Mouse (Mus musculus) ovary, postnatal 10 days (tissue): ENCODE measurements around the gene Sez6l2.
A peak's percentile ranks its signal among the peaks of the same experiment; 100 is the strongest.

Source experiments
- DNase-seq: peaks from one replicate; pipeline ENCODE4 v3.0.0; 2022; ENCODE audit warnings: low spot score

The Sez6l2 gene

DNA sequence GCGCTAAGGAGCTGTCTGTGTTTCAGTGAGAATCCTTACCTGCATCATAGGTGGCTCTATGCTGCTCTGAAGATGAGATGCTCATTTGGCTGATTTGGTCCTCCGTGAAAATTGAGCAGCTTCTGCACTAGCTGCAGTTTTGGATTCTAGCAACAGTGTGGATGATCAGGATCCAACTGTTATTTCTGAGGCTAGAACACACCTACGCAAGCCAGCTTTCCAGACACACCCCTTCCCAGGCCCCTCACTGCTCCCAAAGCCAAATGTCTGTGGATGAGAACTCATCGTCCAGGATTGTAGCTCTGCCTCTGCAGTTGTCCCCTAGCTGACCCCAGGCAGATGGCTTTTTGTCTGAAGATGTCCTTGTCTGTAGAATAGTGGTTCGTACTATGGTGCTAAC lies 10.7 kb downstream of the Sez6l2 start:
- DNase-seq = no peak

- DNase-seq = no peak
Measured at GRCm38 (mm10) chr7:126961965-126962364, 11.6 kb downstream of the Sez6l2 start.

- DNase-seq = no peak
Measured at GRCm38 (mm10) chr7:126963548-126964286, 13.4 kb downstream of the Sez6l2 start.

- DNase-seq = no peak
Measured at GRCm38 (mm10) chr7:126965568-126965967, 15.2 kb downstream of the Sez6l2 start.

- no peak for DNase-seq
Measured at GRCm38 (mm10) chr7:126967361-126967760, 17.0 kb downstream of the Sez6l2 start.

GRCm38 (mm10) chr7:126975493-126975892 lies 25.1 kb downstream of the Sez6l2 start:
- DNase-seq = no peak

- DNase-seq = no peak
Measured at GRCm38 (mm10) chr7:126975893-126975949, 25.4 kb downstream of the Sez6l2 start, which contains the start of gene Cdipt. Gene Cdipt (plus strand): TSS chr7:126975914.

GRCm38 (mm10) chr7:126975950-126976866 lies 25.8 kb downstream of the Sez6l2 start, which contains the start of gene Cdiptos:
Gene Cdiptos (minus strand): TSS chr7:126976098.
- peak; percentile 92 for DNase-seq

DNA sequence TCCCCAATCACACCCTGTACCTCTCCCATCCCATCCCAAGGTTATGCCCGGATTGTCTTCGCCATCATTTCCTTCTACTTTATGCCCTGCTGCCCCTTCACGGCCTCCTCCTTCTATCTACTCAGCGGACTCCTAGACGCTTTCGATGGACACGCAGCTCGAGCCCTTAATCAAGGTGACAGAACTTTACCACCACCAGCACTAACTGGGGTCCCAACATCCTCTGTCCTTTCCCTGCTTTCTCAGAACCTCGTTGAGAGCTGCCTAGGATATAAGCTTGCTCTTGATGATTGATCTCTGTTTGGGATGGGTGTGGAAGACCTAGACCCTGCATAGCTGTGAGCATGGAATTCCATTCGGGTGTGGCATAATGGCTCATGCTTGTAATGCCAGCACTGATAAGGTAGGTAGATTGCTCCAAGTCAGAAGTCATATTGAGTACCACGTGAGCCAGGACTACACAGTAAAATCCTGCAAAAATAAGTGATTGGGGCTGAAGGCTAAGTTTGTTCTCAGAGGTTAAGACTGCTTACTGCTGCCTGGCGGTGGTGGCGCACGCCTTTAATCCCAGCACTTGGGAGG lies 26.6 kb downstream of the Sez6l2 start:
- DNase-seq = no peak

DNA sequence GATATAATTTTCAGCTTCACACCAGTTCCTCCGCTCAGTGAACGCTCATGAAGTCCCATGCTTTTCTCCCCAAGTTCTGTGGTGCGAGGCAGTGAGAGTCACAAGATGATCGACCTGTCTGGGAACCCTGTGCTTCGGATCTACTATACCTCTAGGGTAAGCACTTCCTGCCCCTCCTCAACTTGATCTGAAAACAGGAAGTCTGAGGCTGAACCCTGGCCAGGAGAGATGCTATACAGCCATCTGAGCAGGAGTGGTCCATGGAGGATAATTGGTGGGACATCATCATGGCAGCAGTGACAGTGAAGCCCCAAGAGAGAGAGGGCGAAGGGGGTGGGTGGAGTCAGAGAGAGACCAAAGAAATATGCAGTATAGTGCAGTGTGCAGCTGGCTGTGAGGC lies 28.5 kb downstream of the Sez6l2 start:
- DNase-seq = no peak

GRCm38 (mm10) chr7:126981601-126982000 lies 31.2 kb downstream of the Sez6l2 start:
- DNase-seq = no peak

- no peak for DNase-seq
Measured at GRCm38 (mm10) chr7:126982054-126982453, 31.7 kb downstream of the Sez6l2 start.

- DNase-seq = no peak
Measured at GRCm38 (mm10) chr7:126983113-126983512, 32.8 kb downstream of the Sez6l2 start.

GRCm38 (mm10) chr7:126984667-126985444 lies 34.5 kb downstream of the Sez6l2 start:
- DNase-seq = no peak

DNA sequence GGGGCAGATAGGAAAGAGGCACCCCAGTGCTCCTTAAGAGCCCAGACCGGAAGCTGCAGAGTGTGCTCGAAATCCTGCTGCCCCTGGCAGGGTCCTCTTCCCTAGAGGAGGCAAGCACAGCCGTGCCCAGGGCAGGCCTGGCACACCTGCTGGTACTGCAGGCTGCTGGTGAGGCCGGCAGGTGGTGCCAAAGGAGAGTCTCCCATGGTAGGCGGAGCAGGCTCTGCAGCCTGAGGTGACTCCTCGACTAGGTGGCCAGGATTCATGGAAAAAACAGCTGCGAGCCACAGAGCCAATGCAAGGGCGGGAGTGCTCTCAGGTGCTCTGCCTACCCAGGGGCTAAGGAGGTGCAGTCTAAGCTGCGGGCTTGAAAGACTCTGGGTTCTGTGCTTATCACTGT lies 36.0 kb downstream of the Sez6l2 start:
- DNase-seq = no peak

DNA sequence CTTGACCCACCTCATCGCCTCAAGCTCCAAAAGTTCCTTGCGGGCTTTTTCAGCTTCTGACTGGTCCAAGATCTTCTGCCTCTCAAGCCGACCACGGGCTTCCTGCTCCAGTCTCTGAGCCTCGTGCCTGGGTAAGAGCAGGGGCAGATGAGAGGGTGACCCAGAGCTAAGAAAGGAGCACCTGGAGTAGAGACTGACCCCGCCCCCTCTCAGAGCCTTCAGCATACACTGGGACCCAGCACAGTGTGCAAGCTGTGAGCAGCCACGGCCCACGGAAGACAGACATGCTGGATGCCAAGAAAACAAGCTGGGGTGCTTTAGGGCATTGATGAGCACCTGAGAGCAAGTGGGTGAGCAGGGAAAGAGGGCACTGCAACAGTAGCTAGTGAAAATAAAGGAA lies 38.5 kb downstream of the Sez6l2 start:
- DNase-seq = no peak

GRCm38 (mm10) chr7:126996449-126996848 lies 46.1 kb downstream of the Sez6l2 start:
- DNase-seq = no peak

DNA sequence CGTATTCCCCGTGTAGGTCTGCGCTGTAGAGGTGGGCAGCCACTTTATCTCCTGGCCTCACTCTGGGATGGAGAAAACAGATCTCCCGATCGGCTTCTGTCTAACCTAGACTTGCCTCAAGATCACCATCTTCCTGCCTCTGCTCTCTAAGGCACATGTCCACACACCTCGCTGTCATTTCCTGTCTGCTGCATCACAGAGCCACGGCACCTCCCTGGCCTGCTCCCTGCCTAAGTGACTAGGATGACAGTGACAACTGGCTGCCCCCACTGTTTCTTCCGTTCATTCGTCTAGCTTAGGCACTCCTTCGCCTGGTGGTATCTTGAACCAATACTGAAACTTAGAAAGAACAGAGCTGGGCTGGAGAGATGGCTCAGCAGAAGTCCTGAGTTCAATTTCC lies 49.2 kb downstream of the Sez6l2 start:
- no peak for DNase-seq

DNA sequence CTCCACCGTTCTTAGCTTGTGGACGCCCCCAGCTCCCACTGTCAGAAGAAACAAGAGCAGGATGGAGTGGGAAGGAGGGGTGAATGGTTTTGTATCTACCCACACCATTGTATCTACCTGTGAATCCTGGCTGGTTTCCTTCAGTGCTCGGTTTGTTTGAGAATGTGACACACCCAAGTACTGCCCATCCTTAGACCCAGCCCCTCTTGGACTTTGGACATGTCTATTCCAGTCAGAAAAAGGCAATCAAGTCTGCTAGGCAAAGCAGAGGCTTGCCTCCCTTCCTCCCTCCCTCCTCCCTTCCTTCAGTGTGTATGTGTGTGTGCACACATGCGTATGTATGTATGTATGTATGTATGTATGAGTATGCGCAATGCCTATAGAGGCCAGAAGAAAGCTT lies 53.3 kb downstream of the Sez6l2 start:
- DNase-seq = no peak

DNA sequence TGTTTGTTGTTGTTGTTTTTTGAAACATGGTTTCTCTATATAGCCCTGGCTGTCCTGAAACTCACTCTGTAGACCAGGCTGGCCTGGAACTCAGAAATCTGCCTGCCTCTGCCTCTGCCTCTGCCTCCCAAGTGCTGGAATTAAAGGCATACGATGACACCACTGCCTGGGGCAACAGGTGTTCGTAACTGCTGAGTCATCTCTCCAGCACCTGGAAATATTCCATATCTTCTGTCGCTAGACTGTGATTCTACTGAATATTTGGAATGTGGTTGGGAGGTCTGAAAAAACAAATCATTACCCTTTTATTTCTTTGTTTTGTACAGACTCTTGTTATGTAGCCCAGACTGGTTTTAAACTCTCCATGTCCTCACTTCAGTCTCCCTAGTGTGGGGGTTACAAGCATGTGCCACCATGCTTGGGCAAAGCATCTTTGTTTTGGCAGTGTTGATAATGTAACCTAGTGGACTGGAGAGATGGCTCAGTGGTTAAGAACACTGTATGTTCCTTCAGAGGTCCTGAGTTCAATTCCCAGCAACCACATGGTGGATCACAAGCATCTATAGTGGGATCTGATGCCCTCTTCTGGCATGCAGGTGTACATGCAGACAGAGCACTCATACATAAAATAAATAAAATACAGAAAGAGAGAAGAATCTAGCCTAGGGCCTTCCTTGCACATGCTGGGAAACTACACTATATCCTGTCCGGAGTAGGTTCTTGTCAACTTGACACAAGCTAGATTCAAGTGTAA lies 53.9 kb downstream of the Sez6l2 start:
- DNase-seq = no peak

GRCm38 (mm10) chr7:127007313-127008024 lies 57.1 kb downstream of the Sez6l2 start:
- no peak for DNase-seq
